Mouse (Mus musculus): Measurements from ENCODE around the gene Mrps11.

DNA sequence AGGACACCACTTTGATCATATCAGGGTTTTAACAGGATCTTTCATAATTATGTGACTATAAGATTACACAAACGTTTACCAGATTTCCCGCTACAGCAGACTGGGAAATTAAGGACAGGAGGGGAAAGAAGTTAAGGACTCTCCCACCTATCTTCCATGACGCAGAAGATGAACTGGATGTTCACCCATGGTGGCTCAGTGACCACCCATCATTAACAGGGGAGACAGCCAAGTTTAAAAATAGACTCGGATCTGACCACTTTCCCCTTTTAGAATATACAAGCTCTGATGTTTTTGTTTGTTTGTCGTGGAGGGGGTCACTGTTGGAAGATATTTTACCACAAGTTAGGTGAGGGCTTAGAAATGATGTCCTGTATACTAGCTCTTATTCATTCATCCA is 58.7 kb downstream of the Mrps11 start:
- no peak for TF ChIP-seq CTCF (IDR thresholded peaks at IDR 0.05; ENCODE audit: borderline replicate concordance, insufficient read depth, low read length)
- no peak for TF ChIP-seq POLR2A (IDR thresholded peaks at IDR 0.05; ENCODE audit: low read depth, low read length)

Measured in embryonic fibroblast, embryonic 13.5 days (primary cell).